Mouse (Mus musculus) limb, embryonic 13.5 days (tissue): ENCODE measurements around the gene Retsat. TPM values are rescaled to one million over a fixed set of nuclear protein-coding genes. Genes with fewer than 3 reads are reported as not detected.
A peak's percentile ranks its signal among the peaks of the same experiment; 100 is the strongest.

Experiments used
- ATAC-seq: fragments of 200-750 bp; cut with Nextera tagmentation; 2 replicates; pipeline ENCODE4 v1.8.0; 2017; ENCODE audit warnings: low read depth, moderate number of reproducible peaks, moderate TSS enrichment; ENCODE audit not compliant: low FRiP score
- H3K27ac ChIP-seq: fragments of 300-500 bp; sonication (generic); 2 replicates; pipeline ENCODE4 v1.5.1; 2015; ENCODE audit warnings: inconsistent platforms, mild to moderate bottlenecking, moderate library complexity
- H3K27me3 ChIP-seq: fragments of 300-500 bp; sonication (generic); 2 replicates; pipeline ENCODE4 v1.6.1; 2015; ENCODE audit warnings: mild to moderate bottlenecking, inconsistent platforms
- H3K36me3 ChIP-seq: fragments of 300-500 bp; sonication (generic); 2 replicates; pipeline ENCODE4 v1.6.1; 2015; ENCODE audit warnings: inconsistent platforms, mild to moderate bottlenecking, moderate library complexity
- H3K4me1 ChIP-seq: fragments of 300-500 bp; sonication (generic); 2 replicates; pipeline ENCODE4 v1.6.1; 2015; ENCODE audit warnings: inconsistent platforms
- H3K4me2 ChIP-seq: fragments of 300-500 bp; sonication (generic); replicated peaks from 2 replicates; pipeline ENCODE4 v1.6.1; 2015; ENCODE audit warnings: inconsistent platforms, mild to moderate bottlenecking, moderate library complexity
- H3K4me3 ChIP-seq: fragments of 300-500 bp; sonication (generic); 2 replicates; pipeline ENCODE4 v1.5.1; 2015; ENCODE audit warnings: moderate library complexity, mild to moderate bottlenecking, inconsistent platforms
- H3K9ac ChIP-seq: fragments of 300-500 bp; sonication (generic); 2 replicates; pipeline ENCODE4 v1.6.1; 2015; ENCODE audit warnings: mild to moderate bottlenecking, inconsistent platforms
- H3K9me3 ChIP-seq: fragments of 300-500 bp; sonication (generic); 2 replicates; pipeline ENCODE4 v1.6.1; 2016; ENCODE audit warnings: inconsistent platforms
- WGBS: fragments of 180-500 bp; shearing (Covaris S2); methylation state at CpG from one replicate; pipeline ENCODE4 v1.1.7; 2015; 5-methylcytosine and 5-hydroxymethylcytosine counted together
- polyA plus RNA-seq: library from polyadenylated mRNA; unstranded; fragments of >200 nt; fragmentation: Nextera tagmentation; extraction: Ambion mirVana; gene quantifications from 2 replicates; pipeline ENCODE4 v1.2.1, GENCODE M21; 2015

The Retsat gene
- polyA plus RNA-seq, 1 experiment from 2014 or later, result 15.1 TPM

DNA sequence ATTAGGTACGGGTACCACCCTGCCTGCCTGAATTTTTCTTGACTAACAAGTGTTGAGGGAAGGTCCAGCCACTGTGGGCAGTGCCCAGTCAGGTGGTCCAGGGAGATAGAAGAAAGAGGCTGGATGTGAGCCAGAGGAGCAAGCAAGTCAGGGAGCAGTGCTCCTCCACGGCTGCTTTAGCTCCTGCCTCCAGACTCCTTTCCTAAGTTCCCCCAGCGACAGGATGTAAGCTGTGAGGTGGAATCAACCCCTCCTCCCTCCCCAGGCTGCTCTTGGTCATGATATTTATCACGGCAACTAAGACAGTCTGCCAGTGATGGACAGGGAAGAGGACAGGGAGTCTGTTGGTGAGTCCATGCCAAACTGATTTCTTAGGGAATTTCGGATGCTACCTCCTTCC lies 4.4 kb upstream of the Retsat start:
- H3K9ac ChIP-seq, result no peak overlapping the region
- H3K9me3 ChIP-seq, result no peaks in the 10 kb centered on the region
- no peak overlapping the region for H3K4me3 ChIP-seq
- H3K4me1 ChIP-seq, result peaks cover 14% of the 10 kb centered on the region
- H3K36me3 ChIP-seq, result no peaks in the 10 kb centered on the region
- H3K4me2 ChIP-seq, result no peak overlapping the region
- H3K27me3 ChIP-seq, result no peaks in the 10 kb centered on the region
- WGBS, result 60% methylated on average over 5 of the region's 5 CpGs
- ATAC-seq, result no peak
- no peak overlapping the region for H3K27ac ChIP-seq

DNA sequence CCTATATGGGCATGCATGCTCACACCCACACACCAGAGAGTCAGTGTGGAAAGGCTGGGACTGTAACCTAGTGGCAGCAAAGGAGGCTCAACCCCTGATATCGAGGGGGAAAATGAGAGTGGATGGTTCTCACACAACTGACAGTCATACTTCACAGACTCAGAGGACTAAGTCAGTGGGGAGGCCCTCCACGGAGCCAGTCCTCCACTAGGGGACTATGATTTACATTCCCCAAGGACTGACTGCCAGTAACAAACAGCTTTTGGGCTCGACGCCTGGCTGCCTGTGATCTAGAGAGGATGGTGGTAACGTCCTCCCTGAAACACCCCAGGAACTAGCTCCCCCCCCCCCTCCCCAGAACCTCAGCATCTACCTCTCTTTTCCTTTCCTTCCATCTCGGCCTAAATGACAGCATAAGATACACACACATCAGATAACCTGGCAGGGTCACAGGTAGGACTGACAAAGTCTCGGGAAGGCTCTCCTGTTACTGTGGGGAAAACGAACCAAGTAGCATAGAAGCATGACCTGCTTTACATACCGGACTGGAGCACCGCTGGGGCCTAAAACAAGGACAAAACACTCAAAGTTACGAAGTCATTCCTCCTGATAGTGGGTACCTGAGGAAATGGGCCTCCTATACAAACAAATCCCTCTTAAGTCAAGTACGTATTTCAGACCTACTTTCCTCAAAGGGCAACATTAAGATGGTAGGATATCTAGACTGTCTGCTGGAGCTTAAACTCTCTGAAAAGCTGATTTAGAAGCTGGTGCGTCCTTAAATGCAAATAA lies 996 bp upstream of the Retsat start:
- peaks cover 22% of the 10 kb centered on the region for H3K4me1 ChIP-seq
- H3K4me2 ChIP-seq, result peak overlapping the region; percentile 76
- no peak overlapping the region for H3K27ac ChIP-seq
- H3K36me3 ChIP-seq, result no peaks in the 10 kb centered on the region
- H3K27me3 ChIP-seq, result no peaks in the 10 kb centered on the region
- WGBS, result 42% methylated on average over 13 of the region's 13 CpGs
- H3K9me3 ChIP-seq, result no peaks in the 10 kb centered on the region
- peak overlapping the region; percentile 66 for H3K4me3 ChIP-seq
- H3K9ac ChIP-seq, result peak overlapping the region; percentile 79
- no peak for ATAC-seq

DNA sequence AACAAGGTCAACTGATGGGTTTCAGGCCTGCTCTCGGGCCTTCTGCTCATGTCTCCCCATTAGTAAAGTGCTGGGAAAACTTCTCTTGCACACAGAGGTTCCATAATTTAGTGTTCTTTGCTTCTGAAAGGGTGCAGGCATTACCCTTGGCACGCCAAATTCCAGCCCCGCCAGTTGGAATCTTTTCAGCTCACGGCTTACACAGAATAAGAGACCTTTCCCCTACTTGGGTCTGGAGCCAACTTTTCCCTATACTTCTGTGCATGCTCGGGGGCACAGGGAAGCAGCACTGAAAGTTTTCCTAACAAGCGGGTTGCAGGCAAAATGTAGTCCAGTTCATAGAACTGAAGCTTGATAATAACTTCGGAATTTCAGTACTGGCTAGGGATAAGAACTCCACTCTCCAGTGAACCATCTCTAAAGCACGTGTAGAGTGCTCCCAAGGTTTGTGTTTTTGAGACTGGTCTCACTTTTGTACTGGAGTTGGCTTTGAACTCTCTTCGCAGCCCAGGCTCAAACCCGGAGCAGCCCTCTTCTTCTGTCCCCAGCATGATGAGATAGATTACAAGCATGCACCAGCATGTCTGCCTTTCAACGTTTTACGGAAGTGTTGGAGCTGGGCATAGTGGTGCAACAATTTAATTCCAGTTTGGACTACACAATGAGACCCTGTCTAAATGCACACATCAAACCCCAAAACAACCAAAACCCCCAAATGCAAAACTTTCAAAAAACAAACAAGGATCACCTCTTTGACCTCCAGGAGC lies 699 bp downstream of the Retsat start:
- H3K36me3 ChIP-seq, result peaks cover 5% of the 10 kb centered on the region; the same call in 1 of the 2 replicates
- ATAC-seq, result peak; percentile 29; the same call in 1 of the 2 replicates

DNA sequence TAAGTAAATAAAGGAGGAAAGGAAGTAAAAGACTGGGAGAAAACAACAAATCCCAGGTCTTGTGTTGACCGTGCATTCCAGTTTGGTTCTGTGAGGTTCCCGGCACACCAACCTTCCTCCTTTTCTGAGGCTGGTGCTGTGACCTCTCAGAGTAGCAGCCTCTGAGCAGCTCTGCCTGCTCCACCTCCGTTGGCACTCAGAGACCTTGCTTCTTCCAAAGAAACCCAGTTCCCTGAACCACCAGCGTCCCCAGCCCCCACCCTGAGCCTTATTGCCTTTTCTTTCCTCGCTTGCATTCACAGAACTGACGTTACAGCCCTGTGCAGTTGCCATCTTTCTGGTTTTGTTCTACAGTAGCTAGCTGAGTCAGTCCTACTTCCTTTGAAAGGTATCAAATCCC lies 1.9 kb downstream of the Retsat start:
- WGBS, result 75% methylated on average over 6 of the region's 6 CpGs
- H3K27me3 ChIP-seq, result no peaks in the 10 kb centered on the region
- no peaks in the 10 kb centered on the region for H3K9me3 ChIP-seq
- H3K36me3 ChIP-seq, result peaks cover 15% of the 10 kb centered on the region
- H3K4me3 ChIP-seq, result no peak overlapping the region
- peaks cover 22% of the 10 kb centered on the region for H3K4me1 ChIP-seq
- H3K9ac ChIP-seq, result no peak overlapping the region
- H3K4me2 ChIP-seq, result no peak overlapping the region
- H3K27ac ChIP-seq, result no peak overlapping the region
- no peak for ATAC-seq

More for the DNA sequence above, 699 bp downstream of the Retsat start:
- peaks cover 22% of the 10 kb centered on the region for H3K4me1 ChIP-seq
- H3K9me3 ChIP-seq, result no peaks in the 10 kb centered on the region
- H3K27ac ChIP-seq, result peak overlapping the region; percentile 81
- H3K4me2 ChIP-seq, result peak overlapping the region; percentile 76
- peak overlapping the region; percentile 68 for H3K9ac ChIP-seq
- H3K27me3 ChIP-seq, result no peaks in the 10 kb centered on the region
- H3K4me3 ChIP-seq, result peak overlapping the region; percentile 66
- WGBS, result 42% methylated on average over 12 of the region's 12 CpGs

DNA sequence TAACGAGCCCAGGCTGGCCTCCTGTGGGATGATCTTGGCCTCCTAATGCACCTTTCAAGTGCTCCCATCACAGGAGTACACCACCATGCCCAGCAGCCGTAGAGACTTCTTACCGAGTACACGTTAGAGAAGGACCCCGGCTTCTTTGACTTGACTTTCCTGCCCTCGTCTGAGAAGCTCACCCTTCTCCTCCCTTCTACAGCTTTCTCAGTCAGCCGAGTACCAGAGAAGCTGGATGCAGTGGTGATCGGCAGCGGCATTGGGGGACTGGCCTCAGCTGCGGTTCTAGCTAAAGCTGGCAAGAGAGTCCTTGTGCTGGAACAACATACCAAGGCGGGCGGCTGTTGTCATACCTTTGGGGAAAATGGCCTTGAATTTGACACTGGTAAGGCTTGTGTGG lies 2.5 kb downstream of the Retsat start:
- Histone ChIP-seq H3K4me1 (peaks cover 22% of the 10 kb centered on the region), H3K27me3 (no peaks in the 10 kb centered on the region), H3K4me3 (no peak overlapping the region), H3K36me3 (peaks cover 21% of the 10 kb centered on the region), H3K4me2 (no peak overlapping the region), H3K27ac (no peak overlapping the region), H3K9me3 (no peaks in the 10 kb centered on the region), H3K9ac (no peak overlapping the region)
- ATAC-seq, result no peak
- WGBS, result 86% methylated on average over 12 of the region's 12 CpGs

DNA sequence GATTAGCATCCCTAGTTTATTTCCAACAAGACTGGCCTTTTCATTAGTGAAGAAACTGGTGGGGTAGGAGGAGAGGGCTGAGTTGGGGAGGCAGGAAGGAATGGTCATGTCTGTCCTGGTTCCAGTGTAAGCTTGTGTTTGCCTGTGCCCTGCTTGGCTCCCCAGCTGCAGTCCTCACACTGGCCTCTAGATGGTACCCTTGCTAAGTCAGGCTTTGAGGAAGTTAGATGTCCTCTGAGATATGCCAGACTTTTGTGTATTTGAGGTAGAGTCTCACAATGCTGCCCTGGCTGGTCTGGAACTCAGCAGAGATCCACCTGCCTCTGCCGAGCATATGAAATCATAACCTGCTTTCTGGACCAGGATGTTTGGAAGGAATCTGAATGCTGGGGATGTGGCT lies 3.5 kb downstream of the Retsat start:
- 45% methylated on average over 1 of the region's 1 CpGs for WGBS

DNA sequence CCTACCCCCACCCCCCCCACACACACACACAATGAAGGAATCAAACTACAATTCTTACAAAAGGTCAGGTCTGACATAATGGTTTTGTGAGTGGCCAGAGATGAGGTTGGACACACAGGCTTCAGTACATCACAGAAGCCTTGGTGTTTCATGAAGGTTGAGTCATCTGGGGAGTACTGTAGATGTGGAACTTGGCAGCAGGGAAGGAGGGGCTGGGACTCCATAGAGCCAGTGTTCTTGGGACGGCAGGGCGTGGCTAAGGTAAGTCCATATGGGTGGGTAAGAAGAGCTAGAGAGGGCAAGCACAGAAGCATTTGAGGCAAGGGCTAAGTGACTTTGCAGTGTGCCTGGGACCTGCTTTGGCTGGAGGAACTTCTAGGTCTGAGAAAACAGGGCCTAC lies 5.8 kb downstream of the Retsat start:
- Histone ChIP-seq H3K27ac (no peak overlapping the region), H3K4me2 (no peak overlapping the region), H3K9me3 (no peaks in the 10 kb centered on the region), H3K36me3 (peaks cover 46% of the 10 kb centered on the region), H3K9ac (no peak overlapping the region), H3K4me3 (no peak overlapping the region), H3K4me1 (peaks cover 6% of the 10 kb centered on the region), H3K27me3 (no peaks in the 10 kb centered on the region)
- no peak for ATAC-seq
- WGBS, result 88% methylated on average over 2 of the region's 2 CpGs

More for the DNA sequence above, 3.5 kb downstream of the Retsat start:
- ATAC-seq, result no peak
- H3K4me1 ChIP-seq, result peaks cover 20% of the 10 kb centered on the region
- H3K9me3 ChIP-seq, result no peaks in the 10 kb centered on the region
- no peaks in the 10 kb centered on the region for H3K27me3 ChIP-seq
- peaks cover 30% of the 10 kb centered on the region for H3K36me3 ChIP-seq
- H3K4me2 ChIP-seq, result no peak overlapping the region
- no peak overlapping the region for H3K4me3 ChIP-seq
- H3K9ac ChIP-seq, result no peak overlapping the region
- no peak overlapping the region for H3K27ac ChIP-seq

DNA sequence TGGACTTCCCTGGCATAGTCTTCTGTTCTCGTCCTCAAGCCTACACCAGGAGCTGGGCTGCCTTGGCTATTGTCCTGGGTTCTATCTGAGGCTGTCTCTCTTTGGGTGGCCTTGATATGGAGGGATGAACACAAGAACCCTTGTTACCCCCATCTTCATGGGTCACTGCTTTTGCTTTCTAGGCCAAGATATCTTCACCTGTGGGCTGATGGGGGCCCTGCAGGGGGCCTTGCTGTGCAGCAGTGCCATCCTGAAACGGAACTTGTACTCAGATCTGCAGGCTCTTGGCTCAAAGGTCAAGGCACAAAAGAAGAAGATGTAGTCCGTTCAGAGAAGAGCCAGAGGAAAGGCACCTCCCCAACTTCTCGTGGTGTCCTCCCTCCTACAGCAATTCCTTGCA lies 8.8 kb downstream of the Retsat start:
- peaks cover 75% of the 10 kb centered on the region for H3K36me3 ChIP-seq
- WGBS, result 90% methylated on average over 4 of the region's 4 CpGs
- no peak overlapping the region for H3K9ac ChIP-seq
- H3K4me1 ChIP-seq, result no peaks in the 10 kb centered on the region
- no peak for ATAC-seq
- H3K27ac ChIP-seq, result no peak overlapping the region
- no peak overlapping the region for H3K4me2 ChIP-seq
- no peaks in the 10 kb centered on the region for H3K27me3 ChIP-seq
- no peaks in the 10 kb centered on the region for H3K9me3 ChIP-seq
- no peak overlapping the region for H3K4me3 ChIP-seq

DNA sequence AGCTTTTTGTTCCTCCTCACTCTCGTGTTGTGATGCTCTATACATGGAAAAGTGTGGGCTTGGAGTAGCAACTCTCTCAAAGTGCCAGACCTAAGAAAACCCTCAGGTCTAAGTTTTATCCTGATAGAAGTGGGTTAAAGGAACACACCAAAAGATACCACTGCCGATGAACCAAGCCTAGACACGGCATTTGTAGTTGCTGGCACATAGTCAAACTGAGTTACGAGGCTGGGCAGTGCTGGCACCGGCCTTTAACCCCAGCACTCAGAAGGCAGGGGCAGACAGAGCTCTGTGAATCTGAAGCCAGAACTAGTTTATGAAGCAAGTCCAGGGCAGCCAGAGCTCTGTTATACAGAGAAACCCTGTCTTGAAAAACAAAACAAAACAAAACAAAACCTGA lies 9.4 kb downstream of the Retsat start:
- no peak for ATAC-seq
- no peak overlapping the region for H3K9ac ChIP-seq
- no peaks in the 10 kb centered on the region for H3K27me3 ChIP-seq
- no peak overlapping the region for H3K4me3 ChIP-seq
- H3K9me3 ChIP-seq, result no peaks in the 10 kb centered on the region
- WGBS, result 84% methylated on average over 5 of the region's 5 CpGs
- no peaks in the 10 kb centered on the region for H3K4me1 ChIP-seq
- H3K4me2 ChIP-seq, result no peak overlapping the region
- peaks cover 79% of the 10 kb centered on the region for H3K36me3 ChIP-seq
- no peak overlapping the region for H3K27ac ChIP-seq

DNA sequence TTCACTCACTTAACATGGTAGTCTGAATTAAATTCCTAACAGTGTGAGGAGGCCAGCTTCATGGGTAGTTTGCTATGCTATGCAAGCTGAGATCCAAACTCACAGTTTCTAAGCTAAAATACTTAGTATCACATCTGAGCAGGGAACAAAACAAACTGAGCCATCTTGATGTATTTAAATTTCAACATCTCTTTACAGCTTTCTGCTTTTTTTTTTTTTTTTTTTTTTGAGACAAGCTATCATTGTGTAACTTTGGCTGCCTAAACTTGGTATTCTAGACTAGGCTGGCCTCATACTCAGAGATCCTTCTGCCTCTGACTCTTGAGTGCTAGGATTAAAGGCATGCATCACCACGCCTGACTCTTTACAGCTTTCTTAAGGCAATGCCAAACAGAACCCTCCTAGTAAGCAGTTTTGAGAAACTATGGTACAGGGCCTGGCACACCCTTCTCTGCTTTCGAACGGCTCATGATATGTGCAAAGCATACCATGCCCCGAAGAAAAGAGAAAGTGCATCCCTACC lies 10.4 kb downstream of the Retsat start:
- peaks cover 2% of the 10 kb centered on the region for H3K4me1 ChIP-seq
- H3K4me3 ChIP-seq, result no peak overlapping the region
- H3K27me3 ChIP-seq, result no peaks in the 10 kb centered on the region
- no peak overlapping the region for H3K4me2 ChIP-seq
- 87% methylated on average over 4 of the region's 4 CpGs for WGBS
- H3K9me3 ChIP-seq, result no peaks in the 10 kb centered on the region
- ATAC-seq, result no peak
- no peak overlapping the region for H3K9ac ChIP-seq
- no peak overlapping the region for H3K27ac ChIP-seq
- peaks cover 86% of the 10 kb centered on the region for H3K36me3 ChIP-seq

DNA sequence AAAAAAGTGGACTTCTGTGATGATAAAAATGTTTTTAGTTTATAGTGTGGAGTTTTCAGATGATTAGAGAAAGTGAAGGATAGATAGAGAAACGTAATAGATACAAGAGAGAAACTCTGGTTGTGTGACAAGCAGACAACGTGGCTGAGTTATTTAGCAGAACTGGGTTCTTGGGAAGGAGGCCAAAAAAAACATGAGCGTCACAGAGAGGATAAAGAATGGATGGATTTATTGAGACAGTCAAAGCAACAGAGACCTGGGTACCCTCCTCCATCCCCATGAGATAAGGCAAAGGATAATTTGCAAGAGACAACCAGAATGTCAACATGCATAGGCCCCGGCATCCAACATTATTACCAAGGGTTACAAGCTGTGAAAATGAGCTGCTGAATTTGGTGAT lies 12.0 kb downstream of the Retsat start:
- H3K4me3 ChIP-seq, result no peak overlapping the region
- no peaks in the 10 kb centered on the region for H3K27me3 ChIP-seq
- no peak overlapping the region for H3K4me2 ChIP-seq
- no peak overlapping the region for H3K9ac ChIP-seq
- WGBS, result 83% methylated on average over 4 of the region's 4 CpGs
- H3K36me3 ChIP-seq, result peaks cover 75% of the 10 kb centered on the region
- peaks cover 17% of the 10 kb centered on the region for H3K4me1 ChIP-seq
- ATAC-seq, result no peak
- H3K27ac ChIP-seq, result no peak overlapping the region
- H3K9me3 ChIP-seq, result no peaks in the 10 kb centered on the region

DNA sequence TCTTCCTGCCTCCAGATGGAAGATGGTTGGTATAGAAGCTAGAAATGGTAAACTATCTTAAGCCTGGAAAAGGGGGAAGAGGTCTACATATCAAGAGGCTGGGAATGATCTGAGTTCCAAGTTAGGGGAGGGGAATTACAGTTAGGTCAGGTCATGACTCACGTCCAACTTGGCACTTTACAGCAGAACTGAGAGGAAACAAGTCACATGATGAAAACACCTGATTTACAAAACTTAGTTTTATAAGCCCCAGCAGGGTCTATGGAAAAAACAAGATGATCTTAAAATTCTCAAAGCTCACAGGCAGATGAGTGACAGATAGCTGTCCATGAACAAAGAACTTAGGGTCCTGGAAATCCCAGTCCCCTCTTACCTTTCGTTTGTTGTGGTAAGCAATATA lies 16.9 kb downstream of the Retsat start:
- peaks cover 33% of the 10 kb centered on the region for H3K4me1 ChIP-seq
- peak overlapping the region; percentile 84 for H3K9ac ChIP-seq
- peak overlapping the region; percentile 84 for H3K4me3 ChIP-seq
- H3K4me2 ChIP-seq, result peak overlapping the region; percentile 97
- no peak overlapping the region for H3K27ac ChIP-seq
- no peaks in the 10 kb centered on the region for H3K27me3 ChIP-seq
- no peak for ATAC-seq
- H3K36me3 ChIP-seq, result peaks cover 38% of the 10 kb centered on the region
- H3K9me3 ChIP-seq, result no peaks in the 10 kb centered on the region
- 67% methylated on average over 2 of the region's 2 CpGs for WGBS
